Mouse (Mus musculus): ENCODE measurements around the gene Olfr922.

Olfr922 gene

DNA sequence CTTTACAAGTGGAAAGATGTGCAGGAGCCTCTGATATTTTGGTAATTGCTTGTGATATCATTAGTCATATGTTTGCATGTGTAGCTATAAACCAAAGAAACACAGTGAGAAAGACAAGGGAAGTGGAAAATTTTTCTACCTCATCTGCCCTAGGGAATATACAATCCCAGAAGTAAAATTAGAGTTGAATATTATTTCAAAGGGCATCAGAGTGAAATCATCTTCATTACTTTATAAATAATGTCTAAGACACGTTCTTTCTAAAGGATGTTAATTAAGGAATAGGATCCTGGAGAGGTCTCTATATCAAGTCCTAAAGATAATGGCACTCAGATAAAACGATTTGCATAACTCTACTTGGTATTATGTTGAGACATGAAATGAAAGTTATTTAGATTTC lies at the start of gene Olfr922:
Olfr922 (plus strand) TSS at position 301 of the 400 bp plus-strand sequence.
- no peak for ATAC-seq (ENCODE audit: low TSS enrichment)

DNA sequence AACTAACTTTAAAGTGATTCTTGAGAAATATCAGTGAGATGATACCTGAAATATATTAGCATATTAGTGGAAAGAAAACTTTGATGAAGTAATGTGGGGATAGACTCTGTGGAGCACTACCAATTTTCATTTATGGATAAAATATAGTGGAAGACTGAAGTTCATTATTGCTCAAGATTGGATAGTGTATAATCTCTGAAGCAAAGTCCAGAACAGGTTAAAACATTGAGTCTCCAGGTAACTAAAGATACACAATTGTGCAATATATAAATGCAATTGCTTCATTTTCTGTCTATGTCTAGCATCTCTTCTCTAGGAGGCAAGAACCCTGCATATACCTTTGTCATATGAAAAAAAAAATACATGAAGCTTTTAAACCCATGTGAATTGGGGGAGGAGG lies 41.6 kb upstream of the Olfr922 start, which contains the start of gene Olfr921:
Olfr921 (plus strand) TSS at position 301 of the 400 bp plus-strand sequence.
- ATAC-seq (ENCODE audit: low TSS enrichment), result no peak

GRCm38 (mm10) chr9:38792689-38793088 lies 21.7 kb upstream of the Olfr922 start:
- ATAC-seq (ENCODE audit: low TSS enrichment), result no peak

GRCm38 (mm10) chr9:38805696-38806095 lies 8.7 kb upstream of the Olfr922 start:
- ATAC-seq (ENCODE audit: low TSS enrichment), result peak; percentile 62; the same call in 1 of the 2 replicates

DNA sequence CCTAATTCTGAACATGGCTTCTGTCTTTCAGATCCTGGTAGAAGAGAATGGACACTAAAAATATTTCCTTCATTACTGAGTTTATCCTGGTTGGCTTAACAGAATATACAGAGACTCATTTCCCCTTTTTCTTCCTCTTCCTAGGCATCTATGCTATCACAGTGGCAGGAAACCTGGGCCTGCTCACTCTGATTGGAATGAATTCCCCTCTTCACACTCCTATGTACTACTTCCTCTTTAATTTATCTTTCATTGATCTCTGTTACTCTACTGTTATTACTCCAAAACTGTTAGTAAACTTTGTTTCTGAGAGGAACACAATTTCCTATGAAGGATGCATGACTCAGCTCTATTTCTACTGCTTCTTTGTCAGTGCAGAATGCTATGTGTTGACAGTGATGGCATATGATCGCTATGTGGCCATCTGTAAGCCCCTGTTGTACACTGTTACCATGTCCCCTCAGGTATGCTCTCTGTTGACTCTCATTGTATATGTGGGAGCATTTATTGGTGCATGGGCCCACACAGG lies 1.1 kb downstream of the Olfr922 start:
- no peak for ATAC-seq (ENCODE audit: low TSS enrichment)

- ATAC-seq (ENCODE audit: low TSS enrichment), result no peak
Measured at GRCm38 (mm10) chr9:38826245-38826644, 11.8 kb downstream of the Olfr922 start, which contains the start of gene Olfr923. TSS of gene Olfr923 (plus strand) at chr9:38826545.

- ATAC-seq (ENCODE audit: low TSS enrichment), result no peak
Measured at GRCm38 (mm10) chr9:38833027-38833426, 18.6 kb downstream of the Olfr922 start.

GRCm38 (mm10) chr9:38844149-38844548 lies 29.7 kb downstream of the Olfr922 start, which contains the start of gene Olfr924:
TSS of gene Olfr924 (plus strand) at chr9:38844449.
- no peak for ATAC-seq (ENCODE audit: low TSS enrichment)

- no peak for ATAC-seq (ENCODE audit: low TSS enrichment)
Measured at GRCm38 (mm10) chr9:38854760-38855159, 40.3 kb downstream of the Olfr922 start, which contains the start of gene Olfr26. TSS of gene Olfr26 (plus strand) at chr9:38855060.
